Mouse (Mus musculus) embryo, embryonic 9.5 days (tissue): ENCODE data around the gene Frs2.

Experiments
- DNase-seq: peaks from one replicate; pipeline ENCODE4 v3.0.0-alpha.2; 2017; ENCODE audit errors: extremely low spot score

Frs2 gene

DNA sequence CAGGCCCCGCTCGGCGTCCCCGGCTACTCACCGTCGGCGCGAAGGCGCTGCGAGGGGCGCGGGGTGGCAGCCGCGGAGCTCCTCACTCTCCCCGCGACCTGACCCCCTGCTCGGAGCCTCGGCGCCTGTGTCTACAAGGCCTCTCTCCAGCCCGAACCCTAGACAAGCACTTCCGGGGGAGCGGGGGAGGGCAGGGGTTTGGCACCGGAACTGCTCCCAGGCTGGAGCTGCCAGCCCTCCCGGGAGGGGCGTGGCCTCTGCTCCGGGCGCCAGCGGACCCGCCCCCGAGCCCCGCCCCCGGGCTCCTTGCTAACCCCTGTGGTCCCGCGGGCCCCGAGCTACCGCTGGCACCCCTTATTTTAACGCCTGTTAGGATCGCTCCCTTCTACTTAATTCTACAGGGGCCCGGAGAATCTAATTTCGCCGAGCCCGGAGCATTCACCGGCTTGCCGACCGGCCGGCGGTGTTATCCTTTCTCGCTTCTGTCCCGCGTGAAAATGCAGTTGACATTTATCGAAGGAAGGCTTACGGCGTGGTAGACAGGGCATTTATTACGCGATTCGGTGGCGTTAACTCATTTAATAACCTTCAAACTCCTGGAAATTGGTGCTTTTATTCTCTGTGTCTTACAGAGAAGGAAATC lies at the start of gene Frs2:
Gene Frs2, minus strand, starts transcription at position 174 of the 643 bp plus-strand sequence.
- peak; percentile 97 for DNase-seq

DNA sequence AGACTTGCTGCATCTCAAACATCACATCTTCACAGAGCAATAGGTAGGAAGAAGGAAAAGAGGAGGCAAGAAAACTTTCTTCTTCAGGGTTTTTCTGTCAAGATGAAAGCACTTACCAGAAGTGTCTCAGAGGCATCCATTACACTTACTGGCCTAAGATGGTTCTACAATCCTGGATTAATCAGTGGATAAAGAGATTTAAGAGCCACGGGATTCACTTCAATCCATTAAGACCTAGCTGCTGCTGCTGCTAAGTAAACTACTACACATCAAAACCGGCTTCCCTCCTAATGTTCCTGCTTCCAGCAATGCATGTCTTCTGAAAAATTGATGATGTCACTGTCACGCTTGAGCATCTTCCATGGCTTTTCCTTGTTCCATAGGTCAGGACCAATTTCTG lies 48.4 kb upstream of the Frs2 start:
- DNase-seq: no peak

DNA sequence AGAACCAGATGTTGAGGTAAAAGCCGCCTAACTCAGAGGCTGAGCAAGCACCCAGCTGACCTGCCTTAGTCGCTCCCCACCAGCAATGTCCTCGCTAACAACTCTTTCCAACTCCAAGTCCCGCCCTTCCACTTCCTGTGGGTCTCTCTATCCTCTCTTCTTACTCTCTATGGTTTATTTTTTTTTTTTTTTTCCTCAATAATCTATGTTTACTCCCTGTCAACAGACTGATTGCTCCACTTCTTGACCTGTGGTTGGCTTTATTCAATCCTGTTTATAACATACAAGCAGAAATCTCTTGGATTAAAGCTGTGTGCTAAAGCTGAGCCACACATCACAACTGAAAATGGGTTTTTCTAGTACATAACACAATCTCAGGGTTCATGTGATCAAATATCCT lies 47.4 kb upstream of the Frs2 start:
- no peak for DNase-seq

DNA sequence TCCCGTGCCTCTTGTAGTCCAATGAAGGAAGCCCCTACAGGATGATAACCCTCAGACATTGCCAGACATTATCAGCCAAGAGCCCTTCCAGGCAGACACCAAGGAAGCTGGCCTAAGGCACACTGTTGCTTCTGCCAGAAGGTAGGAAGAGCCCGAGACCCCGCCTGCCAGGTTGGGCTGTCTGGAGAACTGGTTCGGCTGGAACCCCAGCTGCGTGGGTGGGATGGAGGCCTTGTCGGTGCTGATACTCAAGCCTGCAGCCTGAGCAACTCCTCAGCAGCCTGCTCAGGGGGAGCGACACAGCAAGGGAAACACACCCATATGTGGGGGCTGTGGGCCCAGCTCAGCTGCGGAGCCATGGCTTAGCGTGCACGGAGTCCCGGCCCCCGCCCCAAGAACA lies 46.7 kb upstream of the Frs2 start:
- DNase-seq: no peak

DNA sequence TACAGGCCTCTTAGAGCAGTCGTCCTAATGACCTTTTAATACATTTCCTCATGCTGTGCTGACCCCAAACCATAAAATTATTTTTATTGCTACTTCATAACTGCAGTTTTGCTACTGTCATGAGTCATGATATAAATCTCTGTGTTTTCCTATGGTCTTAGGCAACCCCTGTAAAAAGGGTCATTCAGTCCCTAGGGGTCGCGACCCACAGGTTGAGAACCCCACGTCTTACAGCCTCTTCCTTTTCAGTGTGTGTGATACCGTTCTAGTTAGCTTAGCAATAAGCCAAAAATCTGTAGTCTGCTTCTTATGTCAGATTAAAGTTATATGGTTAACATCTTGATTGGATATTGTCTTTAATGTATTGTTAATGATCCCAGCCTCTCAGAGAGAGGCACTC lies 45.0 kb upstream of the Frs2 start:
- no peak for DNase-seq

DNA sequence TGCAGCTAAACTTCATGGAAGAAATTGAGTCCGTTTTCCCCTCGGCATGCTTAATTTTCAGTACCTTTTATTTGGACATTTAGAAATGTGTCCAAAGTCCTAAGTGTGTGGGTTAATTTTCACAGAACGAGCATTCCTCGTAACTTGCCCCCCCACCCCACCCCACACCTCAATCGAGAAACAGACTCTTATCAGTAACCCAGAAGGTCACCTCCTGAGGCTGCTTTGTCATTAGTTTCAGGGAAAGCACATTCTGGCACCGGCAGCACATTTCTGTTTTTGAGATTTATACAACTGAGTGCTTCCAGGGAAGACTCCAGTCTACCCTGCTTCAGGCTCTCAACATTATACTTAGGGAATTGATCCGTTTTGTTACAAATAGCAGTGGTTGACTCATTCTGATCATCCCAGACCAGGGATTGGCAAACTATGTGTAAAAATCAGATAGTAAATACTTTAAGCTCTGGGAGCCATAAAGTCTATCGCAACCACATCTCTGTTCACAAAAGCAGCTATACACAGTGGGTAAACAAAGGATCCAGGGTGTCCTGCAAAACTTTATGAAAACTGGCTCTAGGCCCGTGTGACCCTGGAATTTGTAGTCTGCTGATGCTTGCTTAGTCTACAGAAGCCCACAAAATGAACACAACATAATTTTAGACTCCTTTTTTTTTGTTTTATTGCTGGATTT lies 37.2 kb upstream of the Frs2 start:
- no peak for DNase-seq

DNA sequence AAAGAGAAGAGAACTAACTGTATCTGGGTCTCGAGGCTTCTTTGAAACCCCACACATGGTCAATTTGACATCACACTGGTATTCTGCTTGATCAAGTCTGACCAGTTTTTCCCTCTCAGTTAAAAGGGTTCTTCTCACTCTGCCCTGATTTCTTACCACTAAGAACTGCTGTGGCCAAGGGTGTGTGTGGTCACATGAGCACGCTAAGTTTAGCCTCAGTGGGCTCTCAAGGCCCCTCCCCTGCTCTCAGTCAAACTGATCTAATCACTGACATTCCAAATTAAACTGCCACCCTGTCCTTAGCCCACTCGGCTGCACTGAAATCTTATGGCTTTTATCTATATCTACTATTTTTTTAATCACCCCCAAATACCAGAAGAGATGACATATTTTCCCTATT lies 32.8 kb upstream of the Frs2 start:
- DNase-seq: no peak

DNA sequence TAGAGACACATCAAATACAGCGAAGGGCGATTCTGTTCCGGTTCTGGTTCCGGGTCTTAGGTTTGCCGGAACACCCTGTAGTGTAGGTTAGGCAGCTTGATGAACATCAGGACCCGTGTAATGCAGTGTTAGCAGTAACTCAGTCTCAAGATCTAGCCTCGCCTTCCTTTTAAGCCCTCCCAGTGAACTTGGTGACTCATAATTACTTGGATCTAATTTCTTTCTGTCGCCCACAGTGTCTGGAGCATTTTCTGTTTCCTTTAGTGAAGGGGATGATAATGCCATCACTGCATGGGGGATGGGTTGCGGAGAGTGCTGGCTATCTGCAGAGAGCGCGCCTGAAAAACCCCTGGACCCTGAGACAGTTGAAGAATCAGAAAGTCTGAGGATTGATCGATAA lies 26.3 kb upstream of the Frs2 start:
- DNase-seq: no peak

DNA sequence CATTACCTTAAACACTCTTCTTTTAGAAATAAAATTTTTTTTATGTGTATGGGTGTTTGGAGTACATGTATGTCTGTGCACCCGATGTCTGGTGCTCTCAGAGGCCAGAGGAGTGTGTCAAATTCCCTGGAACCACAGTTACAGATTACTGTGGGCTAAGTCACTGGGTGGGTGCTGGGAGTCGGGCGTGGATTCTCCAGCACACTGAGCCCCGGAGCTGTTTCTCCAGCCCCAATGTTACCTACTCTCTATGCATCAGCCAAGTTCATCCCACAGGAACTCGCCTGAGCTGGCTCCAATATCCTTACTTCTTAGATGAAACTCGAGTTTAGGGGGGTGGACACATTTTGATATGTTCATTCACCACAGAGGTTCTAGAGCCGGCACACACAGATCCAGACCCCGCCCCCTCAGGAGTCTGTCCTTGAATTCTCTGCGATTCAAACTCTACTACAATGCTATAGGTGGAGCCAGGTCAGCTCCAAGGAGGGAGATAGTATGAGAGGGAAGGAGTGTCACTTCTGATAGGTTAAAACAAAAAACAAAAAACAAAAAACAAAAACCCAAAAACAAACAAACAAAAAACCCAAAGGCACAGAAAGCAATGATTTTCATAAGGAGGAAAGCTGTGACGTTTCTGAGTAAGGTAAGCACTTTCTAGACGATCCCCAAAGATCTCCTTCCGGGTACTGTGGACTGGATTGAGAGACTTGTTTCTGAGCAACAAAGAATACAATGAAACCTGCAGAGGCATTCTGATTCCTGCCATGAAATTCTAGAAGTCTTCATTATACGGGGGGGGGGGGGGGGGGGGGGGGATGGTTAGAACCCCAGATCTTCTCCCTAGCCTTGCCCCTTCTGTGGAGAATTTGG lies 25.5 kb upstream of the Frs2 start:
- no peak for DNase-seq

DNA sequence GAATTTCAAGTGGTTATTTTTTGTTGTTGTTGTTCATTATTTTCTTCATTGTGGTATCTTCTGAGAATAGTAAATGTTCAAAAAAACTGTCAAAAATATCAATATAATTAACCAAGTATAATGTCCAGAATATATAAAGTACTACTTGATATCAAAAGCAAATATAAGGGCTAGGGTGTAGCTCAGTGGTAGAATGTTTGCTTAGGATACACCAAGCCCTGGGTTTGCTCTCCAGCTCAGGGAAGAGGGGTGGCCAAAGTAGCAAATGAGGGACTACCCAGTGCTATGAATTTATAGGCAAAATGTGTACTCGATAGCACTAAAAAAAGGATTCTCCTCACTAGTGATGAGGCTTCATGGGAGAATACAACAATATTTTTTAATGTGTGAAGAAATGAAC lies 24.8 kb upstream of the Frs2 start:
- DNase-seq: no peak

DNA sequence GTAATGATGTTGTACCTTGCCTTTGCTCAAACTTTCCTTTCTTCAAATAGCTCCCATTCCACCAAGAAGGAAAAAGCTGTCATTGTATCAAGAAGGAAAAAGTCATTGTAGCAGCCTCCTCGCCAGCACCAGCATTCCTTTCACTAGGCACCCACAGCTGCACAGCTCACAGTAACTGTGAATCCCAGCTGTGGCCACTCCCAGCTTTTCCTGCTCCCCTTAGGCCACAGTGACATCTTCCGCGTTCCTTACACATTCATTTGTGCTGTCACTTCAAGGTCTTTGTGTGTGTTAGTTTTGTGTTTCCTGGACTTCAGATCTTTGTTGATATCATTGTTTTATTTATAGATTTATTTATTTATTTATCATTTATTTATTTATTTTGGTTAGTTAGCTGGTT lies 23.7 kb upstream of the Frs2 start:
- no peak for DNase-seq

DNA sequence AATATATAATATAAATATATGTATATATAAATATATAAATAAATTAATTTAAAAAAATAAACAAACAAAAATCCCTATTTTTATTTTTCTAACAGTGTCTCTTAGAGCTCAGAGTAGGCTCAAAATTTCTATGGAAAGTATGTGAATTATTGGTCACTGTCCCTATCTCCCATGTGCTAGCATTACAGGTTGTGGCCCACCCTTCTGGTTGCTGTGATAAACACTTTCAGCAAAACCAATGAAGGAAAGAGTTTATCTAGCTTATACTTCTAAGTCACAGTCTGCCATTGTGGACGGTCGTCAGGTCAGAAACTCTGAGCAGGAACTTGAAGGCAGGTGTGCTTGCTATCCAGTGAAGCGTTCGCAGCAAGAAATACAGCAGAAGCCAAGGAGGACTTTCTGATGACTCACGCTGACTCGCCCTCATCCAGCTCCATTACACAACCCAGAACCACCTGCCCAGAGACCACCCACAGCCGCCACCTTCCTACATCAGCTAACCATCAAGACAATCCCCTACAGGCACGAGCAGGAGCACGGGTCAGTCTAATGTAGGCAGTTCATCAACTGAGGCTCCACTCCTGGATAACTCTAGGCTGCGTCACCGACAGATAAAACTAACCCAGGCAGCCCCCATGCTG lies 18.6 kb upstream of the Frs2 start:
- DNase-seq: no peak

DNA sequence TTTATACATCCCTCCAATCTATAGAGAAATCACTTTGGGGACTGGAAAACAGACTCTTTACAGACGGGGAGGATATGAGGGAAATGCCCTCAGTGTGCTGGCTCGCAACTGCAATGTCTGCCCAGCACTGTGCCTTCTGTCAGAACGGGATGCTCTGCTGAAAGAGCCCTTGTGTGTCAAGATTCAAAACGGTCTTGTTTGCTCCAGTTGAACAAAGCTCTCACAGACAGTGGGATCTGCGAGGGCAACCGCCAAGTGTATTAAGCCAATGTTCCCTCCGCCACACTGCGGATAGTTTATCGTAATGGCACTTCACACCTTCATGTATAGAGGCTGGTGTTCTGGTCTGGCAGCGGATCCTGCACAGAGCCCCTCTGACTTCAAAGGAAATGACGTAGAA lies 14.3 kb upstream of the Frs2 start:
- no peak for DNase-seq

DNA sequence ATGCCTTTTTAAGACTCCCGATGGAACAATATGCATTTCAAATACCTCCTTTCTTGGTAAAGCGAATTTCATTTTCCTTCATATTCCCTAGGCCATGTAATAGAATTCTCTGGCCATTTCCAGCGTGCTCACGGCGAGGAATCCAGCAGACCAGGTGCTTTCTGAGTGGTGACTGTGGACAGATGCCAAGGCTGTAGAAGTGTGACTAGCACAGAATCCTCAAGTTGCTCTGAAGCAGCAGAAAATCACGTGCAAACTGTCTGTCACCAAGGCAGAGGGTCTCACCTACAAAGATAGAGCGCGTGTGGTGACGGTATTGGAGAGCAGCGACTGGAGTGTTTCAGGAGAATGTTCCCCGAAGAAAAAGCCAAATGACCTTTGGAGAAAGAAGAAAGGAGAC lies 11.8 kb upstream of the Frs2 start:
- no peak for DNase-seq

DNA sequence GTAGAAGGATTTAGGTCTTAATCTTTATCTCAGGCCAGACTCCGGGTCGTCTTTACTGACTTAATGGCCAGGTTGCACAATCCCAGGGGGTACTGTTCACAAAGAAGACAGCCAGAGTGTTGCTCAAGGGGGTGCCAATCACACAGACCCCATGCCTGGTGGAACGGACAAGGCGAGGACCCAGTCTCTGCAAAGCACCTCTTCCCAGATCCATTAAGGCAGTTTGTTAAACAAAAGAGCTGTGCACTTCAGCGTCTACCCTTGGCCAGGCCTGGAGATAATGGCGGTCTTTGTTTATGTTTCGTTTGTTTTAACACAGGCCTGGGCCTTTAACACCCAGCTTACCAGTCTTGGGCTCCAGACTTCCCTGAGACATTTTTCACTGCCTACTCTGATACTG lies 3.9 kb upstream of the Frs2 start:
- peak; percentile 46 for DNase-seq

DNA sequence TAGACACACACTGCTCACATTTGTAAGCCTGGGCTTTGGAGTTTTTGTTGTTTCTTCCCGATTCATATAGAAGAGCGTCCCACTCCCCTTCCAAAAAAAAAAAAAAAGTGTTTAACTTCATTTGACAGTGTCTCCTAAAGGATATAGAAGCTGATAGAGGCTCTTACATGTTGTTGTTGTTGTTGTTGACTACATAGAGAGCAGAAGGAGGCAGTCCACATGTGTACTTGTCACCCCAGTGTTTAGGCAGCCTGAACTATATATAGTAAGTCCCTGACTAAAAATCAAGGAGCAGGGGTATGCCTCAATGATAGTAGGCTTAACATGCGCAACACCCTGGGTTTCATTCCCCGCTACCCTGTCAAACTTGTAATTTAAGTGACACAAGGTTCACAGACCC lies 3.3 kb upstream of the Frs2 start:
- DNase-seq: no peak

DNA sequence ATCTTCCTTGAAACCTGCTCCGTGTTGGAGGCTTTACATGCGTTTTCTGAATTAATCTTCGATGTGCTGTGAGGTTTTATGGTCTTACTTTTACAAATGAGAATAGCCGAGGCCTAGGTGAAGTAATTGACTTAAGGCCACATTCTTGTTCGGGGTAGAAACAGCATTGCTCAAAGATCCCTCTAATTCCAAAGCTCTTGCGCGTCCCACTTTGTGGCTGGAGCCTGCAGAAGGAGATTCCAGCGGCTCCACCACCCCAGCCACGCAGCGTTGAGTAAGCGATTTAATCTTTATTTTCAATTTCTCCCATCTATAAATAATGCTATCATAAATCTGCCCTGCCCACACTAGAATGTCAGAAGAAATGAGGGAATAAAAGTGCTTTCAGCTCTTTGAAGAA lies 2.9 kb upstream of the Frs2 start:
- peak; percentile 31 for DNase-seq

DNA sequence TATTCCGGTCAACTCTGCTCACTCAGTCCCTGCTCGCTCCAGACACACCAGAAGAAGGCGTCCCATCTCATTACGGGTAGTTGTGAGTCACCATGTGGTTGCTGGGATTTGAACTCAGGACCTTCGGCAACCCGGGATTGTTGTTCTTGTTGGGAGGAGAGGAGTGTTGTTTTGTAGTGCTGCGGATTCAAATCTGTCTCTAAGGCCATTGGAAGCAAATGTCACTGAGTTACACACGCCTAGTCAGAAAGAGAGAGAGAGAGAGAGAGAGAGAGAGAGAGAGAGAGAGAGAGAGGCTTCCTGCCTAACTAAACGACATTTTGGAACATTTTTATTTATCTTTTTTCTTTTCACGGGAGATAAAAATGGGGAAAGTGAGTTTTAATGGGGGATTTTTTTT lies 2.4 kb upstream of the Frs2 start:
- DNase-seq: peak; percentile 36

DNA sequence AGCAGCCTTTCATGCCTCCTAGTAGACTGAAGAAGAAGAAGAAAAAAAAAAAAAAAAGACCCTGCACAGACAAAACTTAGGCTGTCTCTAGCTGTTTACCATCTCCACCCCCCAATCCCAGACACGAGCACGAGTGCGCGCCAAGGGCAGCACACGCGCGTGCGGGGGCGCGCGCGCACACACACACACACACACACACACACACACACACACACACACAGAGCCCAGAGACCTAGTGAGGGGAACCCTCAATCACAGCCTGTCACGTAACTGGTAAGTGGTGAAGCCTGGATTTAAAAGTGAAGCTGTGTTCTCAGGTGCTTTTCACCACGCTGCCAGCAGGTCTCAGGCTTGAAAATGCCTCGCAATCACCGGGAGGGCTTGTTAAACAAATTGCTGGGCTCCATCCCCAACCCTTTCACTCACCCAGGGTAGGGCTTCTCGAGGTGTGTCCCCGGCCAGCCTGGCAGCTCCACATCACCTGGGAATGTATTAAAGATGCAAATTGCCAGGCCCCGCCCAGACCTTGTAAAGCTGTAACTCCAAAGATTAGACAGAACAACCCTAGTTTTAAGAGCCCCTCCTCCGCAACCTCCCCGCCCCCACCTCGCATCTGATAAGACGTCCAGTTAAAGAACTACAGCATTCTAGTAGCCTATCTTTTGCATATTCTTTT lies 1.7 kb upstream of the Frs2 start:
- peak; percentile 49 for DNase-seq

DNA sequence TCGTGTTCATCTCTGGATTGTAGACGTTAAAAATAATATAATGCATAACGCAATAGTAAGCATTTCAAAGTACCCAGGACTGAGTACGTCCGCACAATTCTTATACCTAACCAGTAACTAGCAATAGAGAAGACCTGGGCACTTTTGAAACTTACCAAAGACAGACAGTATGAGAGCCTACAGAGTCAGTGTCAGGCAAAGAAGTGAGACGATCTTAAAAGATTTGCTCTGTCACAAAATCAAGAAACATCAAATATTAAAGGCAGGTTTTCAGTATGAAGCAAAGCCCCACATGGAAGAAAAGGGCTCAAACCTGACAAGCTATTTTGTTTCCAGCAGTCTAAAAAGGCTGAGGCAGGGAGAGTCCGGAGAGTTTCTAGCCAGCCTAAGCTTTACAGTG lies 907 bp upstream of the Frs2 start:
- no peak for DNase-seq

DNA sequence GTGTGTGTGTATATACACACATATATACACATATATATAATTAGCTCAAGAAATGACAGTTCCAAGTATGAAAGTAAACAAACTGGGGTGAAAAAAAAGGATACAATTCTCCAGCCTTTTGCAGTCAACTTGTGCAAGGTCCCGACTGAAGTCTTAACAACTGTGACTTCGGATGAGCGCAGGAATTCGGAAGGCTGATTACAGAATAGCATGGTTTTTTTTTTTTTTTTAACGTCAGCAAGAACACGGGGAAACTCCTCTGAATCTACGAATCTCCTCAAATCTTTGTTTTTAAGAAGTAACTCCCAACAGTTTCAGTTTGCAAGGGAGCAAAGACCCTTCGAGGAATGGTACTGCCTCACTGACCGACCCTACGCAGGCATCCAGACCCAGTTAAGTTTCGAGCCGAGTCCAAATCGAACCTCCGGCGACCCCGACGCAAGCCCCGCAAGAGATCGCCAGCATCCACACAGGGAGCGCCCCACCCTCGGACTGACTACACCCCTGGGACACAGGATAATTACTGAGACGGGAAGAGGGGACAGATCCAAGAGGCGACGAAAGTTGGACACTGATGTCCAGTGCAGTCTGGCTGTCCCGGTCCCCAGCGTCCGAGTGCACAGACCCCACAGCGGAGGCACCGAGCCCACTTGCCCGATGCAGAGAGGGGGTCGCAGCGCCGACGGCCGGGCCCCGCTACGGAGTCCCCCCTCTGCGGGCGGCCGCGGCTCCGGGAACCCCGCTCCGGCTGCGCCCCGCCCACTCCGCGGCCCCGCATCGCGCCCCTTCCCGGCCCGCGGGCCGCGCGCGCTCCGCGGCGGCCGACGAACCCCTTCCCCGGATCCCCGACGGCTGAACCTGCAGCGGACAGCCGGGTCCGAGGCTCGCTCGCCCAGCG lies 622 bp downstream of the Frs2 start:
- no peak for DNase-seq
